Mouse (Mus musculus): Measurements from ENCODE around the gene Bcat1. TPM values are rescaled to one million over a fixed set of nuclear protein-coding genes. Genes with fewer than 3 reads are reported as not detected.

The Bcat1 gene
- total RNA-seq, 4 experiments from 2014 or later, result 100 to 112 (median 107) TPM

GRCm38 (mm10) chr6:145056102-145056501 lies 19.9 kb downstream of the Bcat1 start:
- no peak for DNase-seq (ENCODE audit: low spot score in 2 of 2)

DNA sequence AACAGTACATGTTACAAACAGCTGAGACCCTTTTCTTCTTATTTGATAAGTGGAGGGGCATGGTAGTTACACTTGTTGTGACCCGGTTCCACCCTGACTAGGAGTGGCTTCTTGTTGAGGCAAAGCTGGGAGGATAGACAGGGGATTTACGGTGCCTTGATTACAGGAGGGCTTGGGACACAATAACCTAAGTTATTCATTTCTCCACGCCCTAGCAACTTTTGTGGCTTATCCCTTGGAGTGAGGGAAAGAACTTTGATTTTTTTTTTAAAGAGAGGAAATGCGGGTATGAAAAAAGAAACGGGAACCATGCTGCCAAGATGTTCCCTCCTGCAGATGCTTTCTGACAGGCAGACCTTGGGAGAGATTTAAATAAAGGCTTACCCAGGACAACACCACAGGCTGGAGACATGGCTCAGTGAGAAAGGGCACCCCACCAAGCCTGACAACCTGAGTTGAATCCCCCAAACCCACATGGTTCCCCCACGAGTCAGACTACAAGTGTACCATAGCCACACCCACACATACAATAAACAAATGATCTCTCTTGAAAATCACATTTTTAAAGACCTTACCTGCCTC lies 20.6 kb downstream of the Bcat1 start:
- DNase-seq (ENCODE audit: low spot score in 2 of 2), result no peak

- DNase-seq (ENCODE audit: low spot score in 2 of 2), result no peak
Measured at GRCm38 (mm10) chr6:145052669-145053068, 23.3 kb downstream of the Bcat1 start.

DNA sequence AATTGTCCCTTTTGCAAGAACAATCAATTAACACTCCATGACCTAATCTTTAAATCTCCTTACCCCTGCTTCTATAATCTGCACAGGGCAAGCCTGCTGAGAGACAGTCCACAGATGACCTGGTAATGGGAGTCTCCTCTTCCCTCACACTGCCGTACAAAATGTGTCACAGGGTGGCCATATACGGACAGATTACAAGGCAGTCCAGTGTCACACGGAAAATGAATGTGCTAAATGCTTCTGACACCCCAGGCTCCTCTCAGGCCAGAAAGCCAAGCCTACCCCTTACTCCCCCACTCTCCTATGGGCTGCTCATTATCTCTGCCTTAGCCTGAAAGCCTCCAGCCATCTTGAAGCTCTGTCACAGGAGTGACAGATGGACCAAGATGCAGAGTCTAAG lies 25.1 kb downstream of the Bcat1 start:
- DNase-seq (ENCODE audit: low spot score in 2 of 2), result no peak

DNA sequence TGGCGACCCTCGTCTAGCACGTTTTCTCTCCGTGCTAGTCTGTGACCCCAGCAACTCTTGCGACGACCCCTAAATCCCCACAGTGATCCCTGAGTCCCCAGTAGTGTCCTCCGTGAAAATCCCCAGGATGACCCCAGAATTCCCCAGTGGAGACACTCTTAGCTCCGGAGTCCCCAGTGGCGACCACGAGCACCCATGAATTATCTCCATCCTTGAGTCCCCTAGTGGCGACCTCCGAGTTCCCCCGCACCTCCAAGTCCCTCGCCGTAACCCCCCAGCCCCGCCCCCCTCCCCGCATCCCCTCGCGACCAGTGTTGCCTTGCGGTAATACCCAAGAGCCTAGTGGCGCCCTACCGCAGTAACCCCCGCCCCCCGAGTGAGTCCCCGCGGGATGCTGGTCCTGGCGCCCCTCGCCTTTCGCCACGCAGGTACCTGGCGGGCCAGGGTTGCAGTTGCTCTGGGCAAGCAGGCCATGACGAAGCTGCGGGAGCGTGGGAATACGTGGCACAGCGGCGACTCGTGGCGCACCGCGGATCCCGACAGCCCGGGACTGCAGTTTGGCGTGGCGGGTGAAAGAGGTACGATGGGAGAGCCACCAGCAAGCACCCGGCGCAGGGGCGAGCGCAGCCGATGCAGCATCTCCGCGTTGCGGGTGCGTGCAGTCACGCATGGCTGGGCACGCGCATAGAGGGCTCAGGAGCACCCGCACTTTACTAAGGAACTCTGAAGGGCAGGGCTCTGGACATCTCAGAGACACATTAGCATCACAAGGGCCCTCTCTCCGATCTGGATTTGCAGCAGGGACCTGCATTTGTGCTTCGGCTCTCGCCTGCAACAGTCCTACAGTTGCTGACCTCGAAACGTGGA lies 27.6 kb downstream of the Bcat1 start:
- DNase-seq (ENCODE audit: low spot score in 2 of 2), result peak; percentile 38 to 49

DNA sequence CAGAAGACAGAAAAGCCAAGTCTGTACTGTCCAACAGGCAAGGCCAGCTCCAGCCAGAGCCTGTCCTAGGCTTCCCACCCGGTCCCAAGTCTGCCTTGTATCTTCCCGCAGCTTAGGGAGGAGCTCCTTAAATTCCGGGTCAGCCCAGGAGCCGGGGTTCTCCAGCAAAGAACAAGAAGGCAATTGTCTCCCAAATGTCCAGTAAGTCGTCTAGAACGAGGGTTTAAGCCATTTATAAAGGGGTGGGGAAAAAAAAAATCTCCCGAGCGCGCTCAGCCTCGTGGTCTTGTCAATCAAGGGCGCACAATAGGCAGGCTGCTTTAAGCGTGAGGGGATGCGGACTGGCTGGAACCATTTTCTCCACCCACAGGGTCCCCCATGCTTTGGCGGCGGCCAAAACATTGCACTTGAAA lies 28.5 kb downstream of the Bcat1 start:
- DNase-seq (ENCODE audit: low spot score in 2 of 2), result peak; percentile 51 to 67

GRCm38 (mm10) chr6:145046266-145046890 lies 29.6 kb downstream of the Bcat1 start:
- DNase-seq (ENCODE audit: low spot score in 2 of 2), result no peak

- DNase-seq (ENCODE audit: low spot score in 2 of 2), result no peak
Measured at GRCm38 (mm10) chr6:145044916-145045574, 30.9 kb downstream of the Bcat1 start.

DNA sequence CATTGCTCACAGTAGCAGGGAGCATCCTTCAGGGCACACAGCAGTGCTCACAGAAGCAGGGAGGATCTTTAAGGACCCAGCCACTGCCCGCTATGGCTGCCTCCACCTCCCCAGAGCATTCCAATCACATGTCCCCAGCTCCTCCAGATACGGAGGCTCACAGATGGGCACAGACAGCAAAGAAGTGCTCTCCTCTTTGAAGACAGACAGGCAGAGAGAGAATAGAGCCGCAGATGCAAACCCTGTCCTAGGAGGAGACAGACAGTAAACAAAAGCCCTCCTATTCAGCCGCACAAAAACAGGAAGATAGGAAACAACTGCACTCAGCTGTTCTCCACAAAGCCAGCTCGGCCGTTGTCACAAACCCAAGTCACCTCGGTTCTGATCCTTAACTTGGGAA lies 35.3 kb downstream of the Bcat1 start:
- no peak for DNase-seq (ENCODE audit: low spot score in 2 of 2)

GRCm38 (mm10) chr6:145037626-145038025 lies 38.4 kb downstream of the Bcat1 start:
- DNase-seq (ENCODE audit: low spot score in 2 of 2), result no peak

- DNase-seq (ENCODE audit: low spot score in 2 of 2), result no peak
Measured at GRCm38 (mm10) chr6:145035412-145035811, 40.6 kb downstream of the Bcat1 start.

- no peak for DNase-seq (ENCODE audit: low spot score in 2 of 2)
Measured at GRCm38 (mm10) chr6:145030587-145030986, 45.4 kb downstream of the Bcat1 start.

DNA sequence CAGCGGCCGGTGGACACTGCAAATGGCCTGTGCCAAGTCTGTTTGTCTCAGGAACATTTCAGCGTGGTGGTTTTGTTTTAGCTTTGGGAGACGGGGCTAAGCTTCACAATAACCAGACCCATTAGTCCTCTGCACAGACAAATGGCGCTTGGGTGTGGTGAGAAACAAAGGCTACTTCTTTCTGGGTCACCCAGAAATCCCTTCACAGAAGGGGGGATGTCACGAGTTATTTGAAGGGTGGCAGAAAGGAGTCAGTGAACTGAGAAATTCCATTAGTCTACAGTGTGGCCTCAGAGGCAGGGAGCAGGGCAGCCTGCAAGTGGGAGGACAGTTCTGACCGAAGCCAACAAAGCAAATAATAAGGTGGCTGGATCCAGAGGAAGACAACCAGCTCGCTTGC lies 52.0 kb downstream of the Bcat1 start:
- DNase-seq (ENCODE audit: low spot score in 2 of 2), result no peak

GRCm38 (mm10) chr6:145022966-145023725 lies 52.8 kb downstream of the Bcat1 start:
- DNase-seq (ENCODE audit: low spot score in 2 of 2), result no peak

GRCm38 (mm10) chr6:145022349-145022748 lies 53.6 kb downstream of the Bcat1 start:
- DNase-seq (ENCODE audit: low spot score in 2 of 2), result no peak

- no peak for DNase-seq (ENCODE audit: low spot score in 2 of 2)
Measured at GRCm38 (mm10) chr6:145020553-145020952, 55.4 kb downstream of the Bcat1 start.

DNA sequence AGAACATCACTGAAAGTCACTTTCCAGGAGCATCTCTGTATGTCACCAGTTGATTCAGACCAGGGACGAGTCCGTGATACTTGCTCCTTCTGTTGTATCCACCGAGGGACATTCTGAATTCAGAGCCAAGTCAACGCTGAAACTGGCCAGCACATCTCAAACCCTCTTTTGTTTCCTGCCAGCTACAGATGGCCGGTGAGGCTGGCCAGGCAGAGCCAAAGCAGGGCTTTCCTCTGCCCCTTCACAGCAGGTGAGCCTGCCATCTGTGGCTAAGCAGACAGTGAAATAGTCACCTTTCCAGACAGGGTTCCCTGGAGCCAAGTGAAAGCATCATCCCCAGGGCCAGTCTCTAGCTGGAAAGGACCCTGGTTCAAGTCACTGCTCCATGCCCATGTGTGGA lies 57.7 kb downstream of the Bcat1 start:
- DNase-seq (ENCODE audit: low spot score in 2 of 2), result no peak

- no peak for DNase-seq (ENCODE audit: low spot score in 2 of 2)
Measured at GRCm38 (mm10) chr6:145017508-145017907, 58.5 kb downstream of the Bcat1 start.

- no peak for DNase-seq (ENCODE audit: low spot score in 2 of 2)
Measured at GRCm38 (mm10) chr6:145016639-145017038, 59.3 kb downstream of the Bcat1 start.

GRCm38 (mm10) chr6:145014944-145015343 lies 61.0 kb downstream of the Bcat1 start:
- no peak for DNase-seq (ENCODE audit: low spot score in 2 of 2)

DNA sequence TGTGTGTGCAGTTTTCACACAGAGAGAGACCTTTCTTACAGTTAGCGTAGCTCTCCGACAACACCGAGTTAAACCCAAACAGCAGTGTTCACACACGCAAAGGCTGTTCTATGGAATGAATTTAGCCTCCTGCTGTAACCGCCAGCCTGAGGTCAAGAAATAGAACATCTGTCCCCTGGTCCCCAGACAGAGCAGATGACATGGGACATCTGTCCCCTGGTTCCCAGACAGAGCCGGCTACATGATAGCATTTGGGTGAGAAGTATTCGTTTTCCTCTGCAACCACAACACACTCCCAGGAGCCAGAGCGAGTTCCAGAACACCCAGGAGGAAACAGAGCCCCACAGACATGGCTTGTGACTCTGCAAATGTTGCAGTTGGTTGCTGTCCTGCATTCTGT lies 63.3 kb downstream of the Bcat1 start:
- DNase-seq (ENCODE audit: low spot score in 2 of 2), result no peak
